Mouse (Mus musculus) cerebellum, adult (tissue): ENCODE results near the gene Prlr.

Experiments
- ATAC-seq: cut with Nextera tagmentation; 2 replicates; pipeline ENCODE4 v1.9.2; 2017; ENCODE audit warnings: mild to moderate bottlenecking, moderate library complexity, mixed read lengths; ENCODE audit not compliant: insufficient number of reproducible peaks, low FRiP score, low TSS enrichment

The Prlr gene

GRCm38 (mm10) chr15:10313522-10314455 is 136.8 kb downstream of the Prlr start:
- no peak for ATAC-seq

- no peak for ATAC-seq
These were observed 148.0 kb downstream of the Prlr start, which contains the start of gene Gm21973 for GRCm38 (mm10) chr15:10325080-10325479. Gm21973 (plus strand) TSS chr15:10325380.

- no peak for ATAC-seq
These were observed 153.6 kb downstream of the Prlr start for GRCm38 (mm10) chr15:10330626-10331025.

DNA sequence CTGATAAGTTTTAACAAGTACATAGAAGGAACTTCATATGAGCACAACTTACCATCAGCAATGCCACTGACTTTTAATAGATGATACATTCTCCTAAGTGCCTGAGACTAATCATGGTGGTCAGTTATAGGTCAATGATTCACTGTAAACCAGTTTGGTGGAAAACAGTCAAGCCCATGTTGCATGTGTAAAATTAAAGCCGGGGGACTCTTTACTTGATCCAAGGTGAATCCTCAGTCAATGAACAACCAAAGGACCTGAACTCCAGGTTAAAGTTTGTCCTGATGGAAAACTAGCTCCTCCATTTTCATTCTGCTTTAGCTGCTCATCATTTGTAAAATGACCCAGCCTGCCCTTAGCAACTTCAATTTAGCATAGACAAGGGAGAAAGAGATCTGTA is 155.5 kb downstream of the Prlr start:
- no peak for ATAC-seq

GRCm38 (mm10) chr15:10338606-10339005 is 161.6 kb downstream of the Prlr start:
- no peak for ATAC-seq

DNA sequence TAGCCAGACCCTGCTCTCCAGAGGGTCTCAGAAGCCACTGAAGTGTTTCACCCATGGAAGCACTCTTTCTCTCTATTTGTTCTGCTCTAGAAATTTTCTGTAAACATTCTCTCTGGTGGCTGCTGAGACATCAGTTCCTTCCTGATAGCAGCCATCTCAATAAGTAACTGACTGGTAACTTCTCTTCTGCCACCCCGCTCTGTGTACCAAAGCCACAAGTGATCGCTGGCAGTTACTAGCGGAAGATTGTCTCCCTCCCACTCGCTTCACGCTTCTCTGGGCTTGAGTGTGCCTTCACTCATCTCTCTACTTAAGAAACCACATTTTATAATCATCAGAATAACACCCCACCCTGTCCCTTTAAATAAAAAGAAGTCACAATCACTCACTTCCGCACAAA is 170.0 kb downstream of the Prlr start:
- no peak for ATAC-seq

DNA sequence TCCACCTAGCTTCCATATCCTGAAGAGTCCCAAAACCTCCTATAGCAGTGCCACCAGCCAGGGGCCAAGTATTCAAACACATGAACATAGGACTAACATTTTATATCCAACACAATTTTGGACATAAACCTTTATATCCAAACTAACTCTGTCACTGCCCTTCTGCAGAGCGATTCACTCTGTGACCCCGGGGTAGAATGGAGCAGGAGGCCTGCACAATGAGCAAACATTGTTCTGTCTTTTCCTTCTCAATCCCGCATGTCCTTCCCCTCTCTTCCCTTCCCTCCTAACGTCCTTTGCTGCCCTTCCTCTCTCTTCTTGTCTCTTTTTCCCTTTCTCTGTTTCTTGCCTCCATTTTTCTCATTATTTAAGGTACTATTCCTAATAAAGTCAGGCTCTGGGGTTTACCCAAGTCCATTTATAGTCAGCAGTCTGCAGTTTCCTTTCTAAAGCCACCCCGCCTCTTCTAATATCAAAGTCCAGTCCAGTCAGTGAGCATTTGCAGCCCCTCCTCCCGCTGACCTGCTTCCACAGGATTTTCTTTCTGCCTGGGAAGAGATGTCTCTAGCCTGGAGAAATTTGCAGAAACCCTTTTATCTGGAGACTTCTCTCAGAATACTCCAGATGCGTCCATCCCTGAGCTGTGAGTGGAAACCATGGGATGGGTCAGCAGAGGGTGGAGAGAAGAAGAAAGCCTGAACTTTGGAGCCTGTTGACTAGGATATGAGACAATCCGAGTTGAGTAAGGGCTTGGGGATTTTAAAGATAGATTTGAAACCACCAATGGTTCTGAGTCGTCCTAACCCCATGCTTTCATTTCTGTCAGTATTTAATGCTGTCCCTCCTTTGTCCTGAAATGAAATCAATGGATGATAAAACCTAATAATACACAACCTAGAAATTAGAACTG is 181.3 kb downstream of the Prlr start, which contains the start of gene Agxt2:
Gene Agxt2, plus strand, starts transcription at position 494 of the 910 bp plus-strand sequence.
- no peak for ATAC-seq

DNA sequence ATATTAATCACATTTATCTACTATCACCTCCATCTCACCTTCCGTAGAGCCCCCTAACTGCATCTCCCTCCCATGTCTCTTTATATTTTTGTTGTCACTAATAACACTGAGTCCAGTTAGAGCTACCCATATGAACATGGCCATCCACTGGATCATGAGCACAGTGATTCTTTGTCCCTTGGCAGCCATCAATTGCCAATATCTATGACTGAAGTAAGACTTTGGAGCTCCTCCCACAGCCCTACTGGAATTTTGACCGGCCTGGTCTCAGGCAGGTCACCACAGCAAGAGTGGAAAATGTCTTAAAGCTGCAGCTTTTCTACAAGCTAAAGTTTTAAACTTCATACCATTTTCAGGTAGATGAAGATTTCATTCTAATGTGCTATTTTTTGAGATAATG is 189.3 kb downstream of the Prlr start:
- ATAC-seq, result no peak

DNA sequence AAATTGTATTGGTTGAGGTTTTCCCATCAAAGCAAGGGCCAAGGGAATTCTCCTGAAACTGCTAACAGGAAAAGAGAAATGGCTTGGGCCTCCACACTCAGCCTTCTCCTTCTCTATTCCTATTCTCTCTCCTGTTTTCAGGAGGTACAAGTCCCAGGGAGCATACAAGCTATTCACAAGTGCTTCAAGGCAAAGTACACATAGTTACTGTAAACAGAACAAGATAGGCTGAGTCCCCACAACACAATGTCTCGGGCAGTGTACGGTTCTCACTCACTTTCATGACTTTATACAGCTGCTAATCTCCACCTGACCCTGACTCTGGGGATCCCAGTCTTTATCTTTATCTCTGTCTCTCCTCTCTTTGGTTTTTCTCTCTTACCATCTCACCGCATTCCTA is 198.4 kb downstream of the Prlr start:
- no peak for ATAC-seq

DNA sequence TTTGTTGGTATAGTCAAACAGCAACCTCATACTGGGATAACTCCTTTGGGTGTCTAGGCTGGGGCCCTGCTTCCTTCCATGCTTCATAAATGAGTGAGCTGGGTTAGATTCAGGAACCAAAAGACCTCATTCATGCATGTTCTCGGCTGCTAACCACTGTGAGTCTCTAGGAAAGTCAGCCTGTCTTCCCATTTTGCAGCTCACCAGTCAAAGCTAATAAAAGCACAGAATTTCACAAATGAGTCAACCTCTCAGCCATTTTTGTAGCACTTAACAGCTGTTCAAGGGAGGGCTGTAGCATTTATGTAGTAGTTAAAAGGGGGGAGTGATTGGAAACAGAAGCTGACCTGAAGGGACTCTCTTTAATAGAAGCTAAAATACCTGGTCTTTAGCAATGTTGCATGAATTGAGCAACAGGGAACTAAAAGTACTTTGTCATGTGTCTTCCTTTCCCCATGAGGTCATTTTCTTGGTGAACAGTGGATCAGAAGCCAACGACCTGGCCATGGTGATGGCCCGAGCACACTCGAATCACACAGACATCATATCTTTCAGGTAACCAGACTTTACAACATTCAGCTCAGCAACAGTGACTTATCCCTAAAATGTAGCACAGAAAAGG is 201.4 kb downstream of the Prlr start:
- ATAC-seq, result no peak

DNA sequence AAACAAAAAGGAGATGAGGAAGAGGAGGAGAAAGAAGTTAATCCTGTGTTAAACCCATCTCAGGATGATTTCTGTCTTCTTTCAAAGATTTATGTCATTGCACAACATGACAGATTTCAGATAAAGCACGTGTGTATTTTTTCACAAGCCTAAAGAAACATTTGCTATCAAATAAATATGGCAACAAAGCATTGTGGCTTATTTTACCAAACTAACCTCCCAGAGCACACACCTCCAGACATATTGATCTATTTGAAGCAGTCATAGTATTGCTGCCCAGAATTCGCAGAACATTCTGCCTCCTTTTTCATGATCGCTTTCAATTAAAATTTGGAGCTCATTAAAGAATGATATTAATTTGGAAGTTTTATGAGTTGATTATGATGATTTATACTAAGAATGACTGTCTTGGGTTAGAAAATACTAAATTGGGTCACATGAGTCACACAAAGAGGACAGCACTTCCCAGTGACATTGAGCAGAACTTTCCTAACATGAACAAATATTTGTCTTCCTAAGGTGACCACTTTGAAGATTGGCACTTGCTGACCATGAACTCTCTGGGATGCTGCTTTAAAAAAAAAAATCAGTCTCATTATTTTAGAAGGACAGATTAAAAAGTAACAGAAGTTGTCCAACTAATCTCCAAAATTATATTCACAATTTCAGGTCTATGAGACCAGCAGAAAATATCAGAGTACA is 202.9 kb downstream of the Prlr start:
- ATAC-seq, result no peak

GRCm38 (mm10) chr15:10387263-10387662 is 210.2 kb downstream of the Prlr start:
- ATAC-seq, result no peak
